Mouse (Mus musculus): ENCODE measurements at regions not wholly inside any gene's neighbourhood (a gene's known extent, or its start where the extent isn't known, plus 50 kb on each side); places are given as distances from the start of the nearest gene placed in this dataset.
"Not testable (repeated sequence)": the region's sequence is repeated elsewhere in the genome, so short reads cannot be mapped to it uniquely, and the experiment has no call there.

GRCm38 (mm10) chr3:21953416-21953810, 123.0 kb upstream of the Tbl1xr1 start:
- DNase-seq (ENCODE audit: low spot score) (no peak), ATAC-seq (ENCODE audit: low FRiP score, low TSS enrichment) (no peak)
- Histone ChIP-seq H3K4me1 (replicated peaks; ENCODE audit: control insufficient read depth, insufficient read depth) (0 out of 2 replicates have a peak, but pooled peaks cover 3% of the 10 kb centered on the region), H3K4me2 (replicated peaks; ENCODE audit: low read depth) (no peak overlapping the region), H3K9me3 (ENCODE audit: control insufficient read depth, low read length) (no peaks in the 10 kb centered on the region), H3K36me3 (ENCODE audit: control insufficient read depth, insufficient read depth, low read length) (no peaks in the 10 kb centered on the region), H3K9ac (ENCODE audit: low read length) (no peak overlapping the region), H3K27ac (replicated peaks) (peak overlapping the region; percentile 70; the same call in 1 of the 2 replicates), H3K4me3 (ENCODE audit: low read depth, low read length) (no peak overlapping the region), H3K27me3 (ENCODE audit: control insufficient read depth, insufficient read depth, low read length) (no peaks in the 10 kb centered on the region)
- 79% methylated on average over 6 of the region's 6 CpGs for WGBS
- TF ChIP-seq CTCF (IDR thresholded peaks at IDR 0.05; ENCODE audit: low read depth) (no peak), EP300 (optimal IDR thresholded peaks at IDR 0.05) (no peak)

- 53% methylated on average over 2 of the region's 2 CpGs for WGBS
- Histone ChIP-seq H3K9me3 (ENCODE audit: control insufficient read depth, low read length) (no peaks in the 10 kb centered on the region), H3K36me3 (ENCODE audit: control insufficient read depth, insufficient read depth, low read length) (no peaks in the 10 kb centered on the region), H3K27ac (replicated peaks) (no peak overlapping the region), H3K27me3 (ENCODE audit: control insufficient read depth, insufficient read depth, low read length) (no peaks in the 10 kb centered on the region), H3K4me1 (replicated peaks; ENCODE audit: control insufficient read depth, insufficient read depth) (0 out of 2 replicates have a peak, but pooled peaks cover 3% of the 10 kb centered on the region), H3K4me3 (ENCODE audit: low read depth, low read length) (no peak overlapping the region), H3K9ac (ENCODE audit: low read length) (no peak overlapping the region), H3K4me2 (replicated peaks; ENCODE audit: low read depth) (no peak overlapping the region)
- TF ChIP-seq CTCF (IDR thresholded peaks at IDR 0.05; ENCODE audit: low read depth) = no peak
- no peak for TF ChIP-seq EP300 (optimal IDR thresholded peaks at IDR 0.05)
- ATAC-seq (ENCODE audit: low FRiP score, low TSS enrichment) (no peak), DNase-seq (ENCODE audit: low spot score) (no peak)
Measured at GRCm38 (mm10) chr3:21955681-21956080, 120.8 kb upstream of the Tbl1xr1 start.

- H3K9ac ChIP-seq (ENCODE audit: low read length); H3K27ac ChIP-seq (replicated peaks); H3K36me3 ChIP-seq (ENCODE audit: control insufficient read depth, insufficient read depth, low read length); H3K9me3 ChIP-seq (ENCODE audit: control insufficient read depth, low read length); H3K4me2 ChIP-seq (replicated peaks; ENCODE audit: low read depth); H3K27me3 ChIP-seq (ENCODE audit: control insufficient read depth, insufficient read depth, low read length); H3K4me3 ChIP-seq (ENCODE audit: low read depth, low read length); H3K4me1 ChIP-seq (replicated peaks; ENCODE audit: control insufficient read depth, insufficient read depth): not testable (repeated sequence)
- TF ChIP-seq CTCF (IDR thresholded peaks at IDR 0.05; ENCODE audit: low read depth) = peak; percentile 30; the same call in 1 of the 2 replicates
- WGBS = 29% methylated on average over 6 of the region's 6 CpGs
- ATAC-seq (ENCODE audit: low FRiP score, low TSS enrichment) (peak; percentile 47), DNase-seq (ENCODE audit: low spot score) (peak; percentile 64)
Measured at GRCm38 (mm10) chr3:21957105-21957504, 119.3 kb upstream of the Tbl1xr1 start.

- TF ChIP-seq CTCF (IDR thresholded peaks at IDR 0.05; ENCODE audit: low read depth) (no peak), EP300 (optimal IDR thresholded peaks at IDR 0.05) (no peak)
- ATAC-seq (ENCODE audit: low FRiP score, low TSS enrichment) (no peak; the same call in 1 of the 2 replicates), DNase-seq (ENCODE audit: low spot score) (no peak)
- peaks cover 11% of the 10 kb centered on the region; the same call in 1 of the 2 replicates for H3K4me1 ChIP-seq (replicated peaks; ENCODE audit: control insufficient read depth, insufficient read depth)
- no peaks in the 10 kb centered on the region for H3K36me3 ChIP-seq (ENCODE audit: control insufficient read depth, insufficient read depth, low read length)
- no peaks in the 10 kb centered on the region for H3K9me3 ChIP-seq (ENCODE audit: control insufficient read depth, low read length)
- no peaks in the 10 kb centered on the region for H3K27me3 ChIP-seq (ENCODE audit: control insufficient read depth, insufficient read depth, low read length)
- no peak overlapping the region for H3K4me2 ChIP-seq (replicated peaks; ENCODE audit: low read depth)
- no peak overlapping the region for H3K27ac ChIP-seq (replicated peaks)
- 89% methylated on average over 6 of the region's 6 CpGs for WGBS
- H3K4me3 ChIP-seq (ENCODE audit: low read depth, low read length) = no peak overlapping the region
- H3K9ac ChIP-seq (ENCODE audit: low read length) = no peak overlapping the region
Measured at GRCm38 (mm10) chr3:21958595-21959286, 117.7 kb upstream of the Tbl1xr1 start.

GRCm38 (mm10) chr3:21961091-21961490, 115.4 kb upstream of the Tbl1xr1 start:
- DNase-seq (ENCODE audit: low spot score) (peak; percentile 35), ATAC-seq (ENCODE audit: low FRiP score, low TSS enrichment) (peak; percentile 62)
- no peak overlapping the region for H3K9ac ChIP-seq (ENCODE audit: low read length)
- peaks cover 11% of the 10 kb centered on the region; the same call in 1 of the 2 replicates for H3K4me1 ChIP-seq (replicated peaks; ENCODE audit: control insufficient read depth, insufficient read depth)
- H3K27ac ChIP-seq (replicated peaks) = peak overlapping the region; percentile 30; the same call in 1 of the 2 replicates
- no peaks in the 10 kb centered on the region for H3K36me3 ChIP-seq (ENCODE audit: control insufficient read depth, insufficient read depth, low read length)
- no peak overlapping the region for H3K4me3 ChIP-seq (ENCODE audit: low read depth, low read length)
- no peak for TF ChIP-seq EP300 (optimal IDR thresholded peaks at IDR 0.05)
- TF ChIP-seq CTCF (IDR thresholded peaks at IDR 0.05; ENCODE audit: low read depth) = no peak
- no peaks in the 10 kb centered on the region for H3K27me3 ChIP-seq (ENCODE audit: control insufficient read depth, insufficient read depth, low read length)
- H3K4me2 ChIP-seq (replicated peaks; ENCODE audit: low read depth) = no peak overlapping the region
- 34% methylated on average over 6 of the region's 6 CpGs for WGBS
- no peaks in the 10 kb centered on the region for H3K9me3 ChIP-seq (ENCODE audit: control insufficient read depth, low read length)

- no peaks in the 10 kb centered on the region for H3K27me3 ChIP-seq (ENCODE audit: control insufficient read depth, insufficient read depth, low read length)
- TF ChIP-seq EP300 (optimal IDR thresholded peaks at IDR 0.05) = no peak
- no peak for TF ChIP-seq CTCF (IDR thresholded peaks at IDR 0.05; ENCODE audit: low read depth)
- H3K4me1 ChIP-seq (replicated peaks; ENCODE audit: control insufficient read depth, insufficient read depth) = peaks cover 11% of the 10 kb centered on the region; the same call in 1 of the 2 replicates
- ATAC-seq (ENCODE audit: low FRiP score, low TSS enrichment) (no peak), DNase-seq (ENCODE audit: low spot score) (no peak)
- 75% methylated on average over 5 of the region's 5 CpGs for WGBS
- H3K9me3 ChIP-seq (ENCODE audit: control insufficient read depth, low read length) = no peaks in the 10 kb centered on the region
- no peaks in the 10 kb centered on the region for H3K36me3 ChIP-seq (ENCODE audit: control insufficient read depth, insufficient read depth, low read length)
- H3K4me3 ChIP-seq (ENCODE audit: low read depth, low read length) = no peak overlapping the region
- H3K9ac ChIP-seq (ENCODE audit: low read length) = no peak overlapping the region
- H3K4me2 ChIP-seq (replicated peaks; ENCODE audit: low read depth) = no peak overlapping the region
- H3K27ac ChIP-seq (replicated peaks) = 0 out of 2 replicates have a peak overlapping the region, but pooled peaks have one; percentile 59
Measured at GRCm38 (mm10) chr3:21961746-21962145, 114.7 kb upstream of the Tbl1xr1 start.
